Mouse (Mus musculus) layer of hippocampus, adult 18-20 months (tissue): ENCODE measurements at regions not wholly inside any gene's neighbourhood (a gene's known extent, or its start where the extent isn't known, plus 50 kb on each side); places are given as distances from the start of the nearest gene placed in this dataset.

ENCODE experiments used
- DNase-seq, 2 experiments: peaks; one replicate each; pipeline ENCODE4 v3.0.0; 2022; ENCODE audit warnings: low spot score in 2 of 2

DNA sequence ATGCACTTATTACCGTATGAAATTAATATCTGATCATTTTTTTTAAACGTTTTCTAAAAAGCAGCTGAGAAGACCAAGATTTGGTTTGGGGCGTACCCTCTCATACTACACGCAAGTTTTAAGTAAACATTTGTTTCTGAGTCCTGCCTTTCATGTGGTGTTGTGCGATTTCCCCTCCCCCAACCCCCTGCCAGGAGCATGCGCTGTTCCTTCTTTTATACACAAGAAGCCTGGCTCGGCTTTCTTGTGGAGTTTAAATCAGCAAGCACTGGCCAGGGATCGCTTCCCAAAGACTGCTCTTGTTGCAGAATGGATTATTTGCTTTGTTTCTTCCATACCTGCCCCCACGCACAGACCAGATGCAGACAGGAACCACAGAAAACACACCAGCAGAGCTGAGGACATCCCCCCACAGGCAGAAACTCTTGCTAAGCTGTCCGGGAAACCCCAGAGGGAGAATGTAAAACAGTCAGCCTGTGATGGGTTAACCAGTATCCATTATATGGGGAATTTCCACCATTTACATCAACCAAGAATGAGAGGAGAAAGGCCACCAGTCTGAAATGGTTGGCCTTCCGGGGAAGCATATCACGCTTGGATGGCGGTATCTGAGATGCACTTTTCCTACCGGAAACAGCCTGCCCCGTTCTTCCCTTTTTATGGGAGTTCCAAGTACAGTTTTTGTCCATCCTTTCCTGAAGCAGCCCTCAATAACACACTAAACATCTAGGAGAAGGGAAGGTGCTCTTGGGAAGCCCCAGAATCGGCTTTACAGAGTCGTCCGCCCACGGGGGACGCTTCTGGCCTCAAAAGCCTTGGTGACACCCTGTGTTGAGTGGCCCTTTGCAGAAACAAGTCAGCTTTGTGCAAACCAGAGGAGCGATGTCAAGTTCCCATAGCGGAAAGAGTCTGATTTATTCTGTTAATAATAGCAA lies 91.3 kb downstream of the Tomm20 start:
- no peak for DNase-seq

DNA sequence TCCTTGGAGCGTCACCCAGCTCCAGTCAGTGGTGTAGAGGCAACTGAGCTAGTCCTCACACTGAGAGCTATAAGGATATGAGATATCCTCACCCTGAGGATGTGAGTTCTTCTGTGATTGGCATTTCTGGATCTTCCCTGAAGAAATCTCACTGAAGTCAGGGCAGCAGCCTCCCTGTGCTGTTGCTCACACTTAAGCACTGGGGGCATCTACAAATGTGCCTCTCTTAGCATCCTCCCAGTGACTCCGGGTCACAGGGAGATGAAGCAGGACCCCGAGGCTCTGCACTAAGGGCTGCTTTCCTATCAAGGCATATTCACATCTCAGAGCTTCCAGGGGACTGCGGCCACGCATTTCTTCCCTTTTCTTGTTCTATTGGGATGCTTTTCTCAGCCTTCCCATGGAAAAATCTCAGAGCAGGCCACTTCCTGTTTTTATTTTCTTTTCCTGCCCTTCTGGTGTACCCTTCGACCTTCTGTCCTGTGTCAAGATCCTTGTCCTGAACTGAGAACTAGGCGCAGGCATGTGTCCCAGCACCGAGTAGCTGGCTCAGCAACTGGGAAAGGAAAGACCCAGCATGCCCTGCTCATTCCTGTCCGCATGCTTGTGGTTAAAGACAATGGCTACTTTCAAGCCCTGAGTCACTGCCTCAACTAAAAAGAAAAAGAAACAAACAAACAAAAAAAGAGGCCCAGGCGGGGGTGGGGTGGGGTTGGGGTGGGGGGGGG lies 92.8 kb downstream of the Tomm20 start:
- no peak for DNase-seq

DNA sequence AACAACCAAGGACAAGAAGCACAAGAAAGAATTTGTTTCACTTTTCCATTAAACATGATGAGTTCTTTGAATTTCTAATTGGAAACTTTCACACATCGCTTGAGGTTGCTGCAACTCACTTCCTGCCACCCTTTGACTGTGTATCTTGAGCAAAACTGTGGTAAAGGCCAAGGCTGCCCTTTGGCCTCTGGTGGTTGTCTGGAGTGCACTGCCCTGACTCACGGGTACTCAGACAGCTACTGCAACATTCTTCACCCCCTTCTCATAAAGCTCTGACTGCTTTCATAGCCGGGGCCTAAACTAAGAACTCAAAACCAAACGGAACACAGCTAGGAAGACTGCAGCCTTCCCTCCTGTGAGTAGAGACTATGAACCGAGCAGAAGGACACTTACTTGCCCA lies 93.5 kb downstream of the Tomm20 start:
- no peak for DNase-seq

DNA sequence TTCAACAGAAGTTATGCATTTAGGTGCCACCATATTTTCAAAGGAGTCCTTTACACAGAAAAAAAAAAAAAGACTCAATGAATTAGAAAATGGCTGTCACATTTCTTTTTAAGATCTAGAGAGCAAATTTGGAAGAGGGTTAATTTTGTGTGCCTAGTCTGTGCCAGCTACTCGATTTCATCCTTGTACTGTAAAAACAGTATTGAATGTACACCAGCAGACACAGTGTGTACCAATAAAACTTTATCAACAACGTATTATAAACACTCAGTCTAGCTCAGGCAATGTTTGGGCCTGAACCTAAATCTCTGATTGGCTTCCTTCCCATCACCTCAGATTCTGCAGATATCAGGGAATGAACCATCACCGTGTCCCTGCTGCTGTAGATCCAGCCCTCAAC lies 93.9 kb downstream of the Tomm20 start:
- DNase-seq, result no peak

DNA sequence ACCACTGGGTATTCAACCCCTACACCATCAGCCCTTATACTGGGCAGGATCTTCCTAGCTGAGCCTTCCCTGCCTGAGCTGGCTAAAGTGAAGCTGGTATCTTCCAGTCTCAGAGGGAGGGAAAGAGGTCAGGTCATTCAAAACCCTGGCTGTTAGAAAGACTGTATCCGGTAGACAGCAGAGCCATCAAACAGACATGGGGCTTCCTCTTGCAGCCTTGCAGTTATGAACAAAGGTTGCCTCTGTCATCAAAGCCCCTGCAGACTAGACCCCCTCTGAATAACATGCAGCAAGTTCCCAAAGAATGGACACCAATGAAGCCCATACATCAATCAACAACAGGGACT lies 95.5 kb downstream of the Tomm20 start:
- DNase-seq, result no peak

DNA sequence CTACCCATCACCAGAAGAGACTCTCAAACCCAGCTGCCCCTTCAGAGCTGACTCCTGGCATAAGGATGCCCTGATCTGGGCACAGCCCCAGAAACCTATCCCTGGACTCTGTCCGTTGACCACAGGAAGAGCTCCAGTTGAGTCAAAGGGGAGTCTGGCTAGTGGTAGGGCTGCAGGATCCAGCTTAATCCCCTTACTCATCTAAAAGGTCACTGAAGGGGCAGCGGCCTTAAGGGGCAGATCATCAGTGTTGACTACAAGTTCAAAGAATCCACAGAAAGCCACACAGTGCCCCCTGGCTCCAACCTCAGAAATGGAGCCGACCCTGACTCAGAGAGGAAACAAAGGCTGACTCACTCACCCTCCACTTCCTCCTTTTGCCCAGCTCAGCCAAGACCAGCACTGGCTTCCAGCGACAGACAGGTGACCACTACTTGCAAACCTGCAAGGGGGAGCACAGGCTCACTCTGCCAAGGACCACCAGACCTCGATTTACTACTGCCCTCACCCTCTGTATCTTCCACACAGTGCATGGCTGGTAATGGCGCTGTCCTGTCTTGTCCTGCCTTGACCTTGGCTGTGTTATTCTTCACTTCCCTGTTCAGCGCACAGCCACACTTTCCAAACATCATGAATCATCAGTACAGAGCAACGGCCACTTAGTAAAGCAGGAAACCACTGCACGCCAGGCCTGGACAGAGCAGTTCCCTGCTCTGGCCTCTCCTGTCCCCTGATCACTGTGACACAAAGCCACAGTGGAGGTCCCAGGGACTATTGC lies 96.0 kb downstream of the Tomm20 start:
- no peak for DNase-seq

DNA sequence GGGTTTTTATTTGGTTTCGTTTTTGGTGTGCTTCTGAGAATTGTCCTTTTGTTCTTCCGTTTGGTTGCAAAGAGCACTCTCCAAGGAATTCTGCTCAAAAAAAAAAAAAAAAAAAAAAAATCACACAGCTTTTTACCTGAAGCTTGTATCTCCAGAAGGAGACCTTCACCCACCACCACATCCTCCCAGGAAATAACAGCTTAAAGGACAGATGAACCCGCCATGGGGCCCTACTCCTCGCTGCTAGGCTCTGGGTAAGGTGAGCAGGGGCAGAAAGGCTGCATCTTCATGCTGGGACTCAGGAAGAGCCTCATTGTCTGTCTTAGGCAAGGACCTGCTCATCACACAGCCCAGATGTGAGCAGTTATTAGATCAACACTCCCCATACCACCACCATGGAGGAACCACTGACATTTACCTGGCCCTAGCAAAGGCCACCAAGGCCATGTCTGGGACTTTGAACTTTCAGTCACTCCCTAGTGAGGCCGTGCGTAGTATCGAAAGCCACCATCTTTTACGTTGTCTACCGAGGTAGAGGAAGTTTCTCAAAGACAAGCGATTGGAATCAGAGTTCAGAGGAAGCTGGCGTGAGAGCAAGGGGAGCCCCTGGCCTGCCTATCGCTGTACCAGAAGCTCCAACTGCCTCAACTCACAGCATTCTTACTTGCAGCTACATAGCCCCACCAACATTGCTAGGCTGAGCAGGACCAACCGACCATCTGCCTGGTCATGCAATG lies 97.1 kb downstream of the Tomm20 start:
- no peak for DNase-seq

DNA sequence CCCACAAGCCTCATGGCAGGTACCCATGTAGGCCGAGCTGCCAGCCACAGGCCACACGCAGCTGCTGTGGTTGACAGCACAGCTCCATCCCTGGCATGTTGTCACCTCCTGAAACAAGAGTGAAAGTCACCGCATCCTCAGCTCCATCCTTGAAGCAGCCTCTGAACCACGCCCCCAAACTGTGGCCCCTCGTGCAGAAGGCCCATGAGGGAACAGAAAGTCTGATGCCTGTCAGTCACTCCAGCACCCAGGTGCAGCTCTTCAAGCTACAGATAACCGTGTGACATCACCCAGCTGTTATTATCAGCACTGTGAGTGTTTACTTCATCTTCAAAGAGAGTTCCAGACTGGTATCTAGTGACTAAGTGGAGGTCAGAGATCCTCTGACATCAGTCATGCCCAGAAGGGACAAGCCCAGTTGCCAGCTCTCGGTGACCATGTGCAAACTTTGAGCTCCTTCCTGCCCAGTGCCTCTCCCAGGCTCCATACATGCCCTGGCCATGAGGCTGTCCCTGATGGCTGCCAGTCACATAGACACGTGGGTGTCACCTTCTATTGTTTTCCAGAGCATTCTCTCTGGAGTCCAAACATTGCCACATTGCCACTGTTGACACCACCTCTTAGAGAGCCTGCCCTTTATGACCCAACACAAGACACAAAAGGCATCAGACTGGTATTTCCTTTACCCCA lies 97.8 kb downstream of the Tomm20 start:
- no peak for DNase-seq

DNA sequence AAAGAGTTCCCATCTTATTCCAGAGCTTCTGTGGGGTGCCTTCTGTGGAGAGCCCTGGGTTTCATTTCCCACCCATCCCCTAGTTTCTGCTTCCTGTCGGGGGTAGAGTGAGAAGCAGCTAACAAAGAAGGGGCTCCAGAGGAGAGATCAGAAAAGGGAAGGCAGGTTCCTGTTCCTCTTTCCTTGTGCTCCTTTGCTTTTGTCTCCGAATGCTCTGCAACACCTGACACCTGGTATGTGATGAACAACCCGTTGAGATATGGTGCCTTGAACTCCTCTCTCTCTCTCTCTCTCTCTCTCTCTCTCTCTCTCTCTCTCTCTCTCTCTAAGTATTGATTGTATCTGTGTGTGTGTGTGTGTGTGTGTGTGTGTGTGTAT lies 99.5 kb downstream of the Tomm20 start:
- DNase-seq, result no peak

DNA sequence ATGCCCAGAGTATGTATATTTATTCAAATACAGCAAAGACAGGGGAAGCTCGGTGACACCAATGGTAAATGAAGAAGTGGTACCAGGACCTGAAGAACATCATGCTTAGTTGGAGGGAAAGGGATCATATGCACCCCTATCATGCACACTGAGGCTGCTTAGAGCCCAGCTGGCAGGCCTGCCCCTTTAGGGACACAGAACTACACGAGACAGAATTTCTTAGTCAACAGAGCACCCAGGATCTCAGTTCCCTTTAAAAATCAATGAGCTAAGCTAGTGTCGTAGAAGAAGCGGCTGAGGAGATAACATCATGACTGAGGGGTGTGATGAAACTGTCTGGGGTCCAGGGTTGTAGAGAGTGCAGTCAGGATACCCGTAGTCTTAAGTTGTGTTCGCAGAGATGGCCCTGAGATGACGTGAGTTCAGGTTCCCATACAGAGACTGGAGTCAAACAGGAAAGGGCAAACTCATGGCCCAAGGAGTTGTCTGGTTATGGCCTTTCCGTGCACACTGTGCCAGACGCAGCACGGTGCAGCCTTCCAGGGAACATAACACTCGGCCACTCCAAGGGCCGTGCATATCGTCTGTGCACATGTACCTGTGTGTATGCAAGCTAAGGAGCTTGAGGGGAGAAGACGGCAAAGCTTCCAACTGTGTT lies 100.0 kb downstream of the Tomm20 start:
- DNase-seq, result no peak

DNA sequence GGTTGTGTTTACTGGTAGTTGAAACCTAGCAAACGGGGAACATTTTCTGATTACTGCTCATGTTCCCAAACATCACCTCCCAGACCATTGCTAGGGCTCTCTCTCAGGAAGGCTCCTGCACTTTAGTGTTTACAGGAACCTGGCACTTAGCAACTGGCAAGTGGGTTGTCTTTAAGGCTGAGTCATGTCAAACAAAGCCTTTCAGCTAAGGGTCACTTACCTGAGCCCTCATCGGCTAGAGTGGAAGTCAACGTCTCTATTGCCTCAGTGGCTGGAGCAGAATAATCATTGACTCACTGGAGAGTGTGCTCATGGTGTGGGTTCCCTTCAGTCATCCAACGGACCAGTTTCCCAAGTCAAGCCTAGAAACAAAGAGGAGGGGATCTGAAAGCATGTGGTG lies 101.0 kb downstream of the Tomm20 start:
- DNase-seq, result no peak

DNA sequence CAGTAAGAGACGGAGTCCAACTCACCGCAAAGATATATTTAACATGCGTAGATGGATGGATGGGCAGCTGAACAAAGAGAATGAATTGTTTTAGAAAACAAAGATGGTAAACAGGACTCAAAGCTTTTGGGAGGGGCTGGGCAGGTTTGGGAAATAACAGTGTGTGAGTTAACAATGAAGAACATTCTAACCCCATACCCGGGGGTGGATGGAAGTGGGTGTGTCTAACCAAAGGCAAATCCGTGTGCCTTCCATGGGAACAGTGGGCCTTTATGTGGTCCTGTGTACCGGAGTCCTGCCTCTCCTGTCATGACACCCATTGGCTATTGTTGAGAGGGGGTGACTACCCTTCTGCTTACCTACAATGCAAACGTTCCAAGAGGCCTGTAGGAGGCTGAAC lies 104.5 kb downstream of the Tomm20 start:
- no peak for DNase-seq

DNA sequence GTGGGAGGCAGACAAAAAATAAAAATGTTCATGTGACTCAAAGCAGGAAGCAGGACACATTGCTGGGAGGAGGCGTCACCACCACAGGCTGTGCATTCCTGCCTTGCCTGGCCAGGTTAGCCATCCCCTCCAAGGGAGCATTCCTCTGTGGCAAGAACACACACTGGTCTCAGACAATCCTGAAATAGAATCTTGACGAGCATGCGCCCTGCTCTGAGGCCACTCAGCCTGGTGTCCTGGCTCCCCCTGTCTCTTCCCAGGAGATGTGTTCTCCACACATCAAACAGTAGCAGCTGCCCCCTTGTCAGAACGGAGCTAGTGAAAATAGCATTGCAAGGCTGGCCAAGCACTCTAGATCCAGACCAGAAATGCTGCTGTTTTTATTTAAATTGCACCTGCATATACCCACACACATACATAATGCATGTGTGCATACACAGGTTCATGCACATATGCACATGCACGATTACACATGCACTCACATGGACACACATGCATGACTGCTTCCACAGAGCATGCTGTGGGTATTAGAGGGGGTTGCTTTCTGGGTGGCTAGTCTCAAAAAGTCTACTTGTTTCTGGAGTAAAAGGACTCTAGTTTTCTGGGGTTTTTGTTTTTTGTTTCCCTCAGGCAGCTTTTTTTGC lies 105.8 kb downstream of the Tomm20 start:
- peak; percentile 57 to 79 for DNase-seq

DNA sequence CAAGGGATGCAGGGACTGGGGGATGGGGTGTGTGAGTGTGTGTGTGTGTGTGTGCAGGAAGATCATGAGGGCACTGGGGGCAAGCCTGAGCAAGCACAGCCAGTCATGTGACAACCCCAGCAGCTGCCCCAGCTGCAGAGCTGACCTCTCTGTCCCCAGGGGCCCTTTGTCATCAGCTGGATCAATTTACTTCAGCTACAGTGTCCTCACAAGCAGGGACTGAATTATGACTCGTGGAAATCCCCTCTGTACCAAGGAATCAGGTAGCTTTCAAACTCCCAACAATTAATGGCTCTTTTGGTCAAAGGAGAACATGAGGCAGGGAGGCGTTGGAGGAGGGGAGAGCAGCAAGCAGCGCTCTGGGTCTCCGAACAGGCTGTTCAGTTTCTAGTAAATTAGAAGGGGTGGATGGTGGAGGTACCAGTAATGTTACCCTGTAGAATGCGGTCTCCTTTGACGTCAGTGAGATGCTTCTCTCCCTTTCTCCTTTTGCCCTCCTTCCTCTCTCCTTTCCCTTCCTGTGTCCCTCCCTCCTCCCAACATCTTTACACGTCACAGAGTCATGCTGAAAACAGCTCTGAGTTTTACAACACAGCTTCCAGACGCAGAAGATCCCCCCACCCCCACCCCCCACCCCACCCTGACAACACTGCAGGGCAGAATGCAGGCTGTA lies 106.5 kb downstream of the Tomm20 start:
- no peak for DNase-seq

DNA sequence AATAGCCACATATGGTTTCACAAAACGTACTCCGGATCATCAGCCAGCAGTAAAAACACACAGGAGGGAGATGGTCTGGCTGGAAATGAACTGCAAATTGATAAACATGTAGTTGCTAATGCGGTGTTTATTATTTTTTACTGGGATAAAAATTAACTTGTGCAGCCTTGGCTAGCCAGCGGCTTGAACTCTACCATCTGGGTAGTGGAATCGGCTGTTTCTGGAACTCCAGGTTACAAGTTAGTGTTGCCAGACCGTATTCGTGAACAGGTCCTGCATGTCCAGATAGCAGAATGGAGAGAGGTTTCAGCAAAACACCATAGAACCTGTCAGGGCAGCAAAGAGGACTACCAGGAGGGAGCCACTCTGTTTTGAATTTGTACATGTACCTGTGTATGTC lies 107.4 kb downstream of the Tomm20 start:
- no peak for DNase-seq

DNA sequence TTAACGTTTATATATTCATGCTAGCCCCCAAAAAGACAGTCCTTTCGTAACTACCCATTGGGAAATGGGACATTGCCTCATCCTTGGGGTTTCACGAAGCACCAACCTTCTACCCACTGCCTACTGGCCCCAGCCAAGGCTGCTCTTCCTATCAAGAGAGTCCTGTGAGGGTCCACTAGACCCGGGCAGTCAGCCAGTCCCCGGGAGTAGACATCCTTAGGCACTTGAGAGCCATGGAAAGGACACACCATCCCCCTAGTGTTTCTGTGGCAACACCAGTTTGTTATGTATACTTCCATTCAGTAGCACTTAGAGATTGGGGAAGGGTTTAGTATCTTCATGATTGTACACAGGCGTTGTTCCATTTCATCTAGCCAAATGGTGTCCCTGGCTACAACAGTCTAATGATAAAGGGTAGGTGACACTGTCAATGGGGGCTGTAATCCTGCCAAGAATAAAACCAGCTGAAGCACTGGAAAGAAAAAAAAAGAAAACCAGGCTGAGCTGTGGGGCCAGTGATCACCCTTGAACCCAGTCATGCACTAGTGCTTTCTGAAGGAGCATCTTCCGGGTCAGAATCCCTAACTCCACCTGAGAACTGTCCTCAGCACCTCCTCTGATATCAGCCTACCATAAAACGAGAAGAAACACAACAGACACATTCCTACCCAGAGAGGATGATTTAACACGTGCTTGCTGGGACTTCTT lies 108.2 kb downstream of the Tomm20 start:
- no peak for DNase-seq

DNA sequence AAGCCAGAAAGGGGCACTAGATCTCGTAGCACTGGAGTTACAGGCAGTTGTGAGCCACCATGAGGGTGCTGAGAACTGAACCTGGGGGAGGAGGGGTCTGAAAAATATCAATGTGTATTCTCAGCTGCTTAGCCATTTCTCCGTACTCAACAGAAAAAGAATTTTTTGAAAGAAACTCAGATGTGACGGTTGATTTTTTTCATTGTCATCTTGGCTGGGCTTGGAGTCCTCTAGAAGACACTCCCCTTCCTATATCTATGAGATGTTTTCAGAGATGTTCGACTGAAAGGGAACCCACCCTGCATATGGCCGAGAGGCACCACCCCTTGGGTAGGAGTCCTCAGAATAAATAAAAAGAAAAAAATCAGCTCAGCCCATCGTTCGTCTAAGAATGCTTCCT lies 110.1 kb downstream of the Tomm20 start:
- DNase-seq, result no peak
